8 mouse cellular contexts compared by ENCODE assay signal in genomic region chr17:16951092-16952016, GRCm38 (mm10).
DNase-seq lines count a peak whose midpoint lies in the region; ATAC-seq lines count a peak whose summit lies in the region.
"Not testable (repeated sequence)": the region's sequence is repeated elsewhere in the genome, so short reads cannot be mapped to it uniquely, and the experiment has no call there.

No protein-coding gene starts in this region.

- peak; percentile 99 for ATAC-seq in intestine, embryonic 14.5 days (replicated peaks; ENCODE audit: low FRiP score, low TSS enrichment, low read depth)

- H3K4me2 ChIP-seq in intestine, embryonic 14.5 days (ENCODE audit: low read length) = peak overlapping the region; percentile 46

- H3K4me3 ChIP-seq in intestine, embryonic 14.5 days (ENCODE audit: low read depth, low read length) = peak overlapping the region; percentile 45

- intact Hi-C loops in left cerebral cortex, postnatal 14 days (cut with DNase I) = not testable (repeated sequence)

- H3K4me1 ChIP-seq in intestine, embryonic 14.5 days (replicated peaks; ENCODE audit: control insufficient read depth, insufficient read depth, low read length) = not testable (repeated sequence)

- not testable (repeated sequence) for H3K27me3 ChIP-seq in intestine, embryonic 14.5 days (replicated peaks; ENCODE audit: control insufficient read depth, insufficient read depth, low read length)

- 0 out of 2 replicates have a peak overlapping the region, but pooled peaks have one; percentile 13 for H3K9ac ChIP-seq in intestine, embryonic 14.5 days (ENCODE audit: low read length)

- not testable (repeated sequence) for H3K27ac ChIP-seq in intestine, embryonic 14.5 days (ENCODE audit: low read depth)

- 1% methylated on average over 22 of the region's 26 CpGs for WGBS in intestine, embryonic 14.5 days

- peak; percentile 71 to 73 for DNase-seq in adrenal gland, adult 18-20 months (ENCODE audit: low spot score in 2 of 2)
- DNase-seq in embryo, embryonic 11 days = peak; percentile 91
- peak; percentile 90 for DNase-seq in gastrocnemius, postnatal 25 days
- peak; percentile 89 for DNase-seq in intestine, embryonic 14.5 days (ENCODE audit: low spot score)
- DNase-seq in left cerebral cortex, postnatal 14 days (ENCODE audit: low spot score in 2 of 2) = peak; percentile 87 to 95
- DNase-seq in mesoderm, embryonic 11.5 days (ENCODE audit: low read depth, low spot score) = peak; percentile 87
- peak; percentile 84 to 92 for DNase-seq in right cerebral cortex, postnatal 36 days (ENCODE audit: low spot score in 2 of 2)
- peak; percentile 92 for DNase-seq in yolk sac, embryonic 10.5 days (ENCODE audit: low spot score)

- H3K9me3 ChIP-seq in intestine, embryonic 14.5 days (ENCODE audit: control insufficient read depth, low read length) = not testable (repeated sequence)

- H3K36me3 ChIP-seq in intestine, embryonic 14.5 days (ENCODE audit: control insufficient read depth, insufficient read depth, low read length) = not testable (repeated sequence)
